Mouse (Mus musculus) skeletal muscle tissue, adult 2 months (tissue): Measurements from ENCODE around the gene Cdc34.
A peak's percentile ranks its signal among the peaks of the same experiment; 100 is the strongest.

Experiments
- DNase-seq: peaks from one replicate; pipeline ENCODE4 v3.0.0-alpha.2; 2012; ENCODE audit warnings: low read depth, low spot score

Cdc34 gene

DNA sequence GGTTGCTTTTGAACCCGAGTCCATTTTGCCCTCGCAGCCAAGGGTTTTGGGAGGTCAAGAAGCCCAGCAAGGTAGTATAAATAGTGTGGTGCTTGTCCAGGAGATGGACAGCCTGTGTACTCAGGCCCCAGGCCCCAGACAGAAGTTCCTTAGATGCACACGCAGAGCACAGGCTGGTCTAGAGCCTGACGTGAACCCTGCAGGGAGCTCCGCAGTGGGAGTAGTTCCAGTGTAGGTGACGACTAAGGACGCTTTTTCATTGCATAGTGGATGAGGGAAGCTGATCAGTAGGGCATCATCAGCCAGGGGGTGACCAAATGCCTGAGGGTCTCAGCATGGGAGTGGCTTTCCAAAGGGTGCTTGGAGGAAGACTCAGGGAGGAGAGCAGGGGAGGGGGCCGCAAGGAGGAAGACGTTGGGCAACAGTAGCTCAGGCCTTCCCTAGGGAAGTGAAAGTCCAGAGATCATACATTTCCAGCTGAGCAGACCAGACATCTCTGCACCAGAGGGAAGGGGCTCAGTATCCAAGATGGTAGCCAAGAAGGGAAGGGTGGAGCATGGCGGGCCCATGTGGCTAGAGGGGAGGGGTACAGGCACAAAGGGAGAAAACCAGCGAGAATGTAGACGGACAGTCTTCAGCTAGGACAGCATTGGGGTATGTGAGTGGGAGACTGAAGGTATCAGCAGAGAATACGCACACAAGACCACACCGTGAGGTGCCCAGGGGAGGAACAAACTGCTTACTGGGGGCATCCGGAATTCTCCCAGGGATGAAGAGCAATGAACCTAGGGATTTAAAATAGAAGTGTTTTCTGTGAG, 11.7 kb upstream of the Cdc34 start:
- DNase-seq = no peak

DNA sequence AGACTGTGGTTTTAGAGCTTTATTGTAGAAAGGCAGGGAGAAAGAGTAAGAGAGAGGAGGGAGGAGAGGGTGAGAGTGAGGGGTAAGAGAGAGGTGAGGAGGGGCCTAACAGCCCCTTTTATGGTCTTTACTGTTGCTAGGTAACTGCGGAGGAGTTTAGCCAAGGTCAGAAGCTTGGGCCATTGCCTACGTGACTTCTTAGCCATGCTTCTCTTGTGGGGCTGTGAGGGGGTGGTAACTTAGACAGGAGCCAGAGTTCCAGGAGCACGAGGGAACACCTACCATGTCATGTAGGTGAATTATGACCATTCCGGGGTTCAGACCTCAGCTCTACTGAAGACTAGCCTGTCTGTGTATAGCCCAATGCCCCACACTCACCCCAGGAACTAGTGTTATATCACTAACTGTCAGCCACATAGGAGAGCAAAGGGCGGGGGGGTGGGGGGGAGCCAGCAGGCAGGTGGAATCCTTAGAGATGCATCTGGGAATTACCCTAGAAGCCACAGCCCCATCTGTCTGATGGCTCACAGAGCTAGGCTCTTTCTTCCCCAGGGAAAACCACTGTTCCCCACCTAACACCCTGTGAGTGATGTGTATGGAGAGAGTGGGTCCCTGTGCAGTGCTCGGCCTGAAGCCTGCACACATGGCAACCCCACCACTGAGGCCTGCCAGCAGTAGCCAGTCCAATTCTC, 10.5 kb upstream of the Cdc34 start:
- DNase-seq = no peak

DNA sequence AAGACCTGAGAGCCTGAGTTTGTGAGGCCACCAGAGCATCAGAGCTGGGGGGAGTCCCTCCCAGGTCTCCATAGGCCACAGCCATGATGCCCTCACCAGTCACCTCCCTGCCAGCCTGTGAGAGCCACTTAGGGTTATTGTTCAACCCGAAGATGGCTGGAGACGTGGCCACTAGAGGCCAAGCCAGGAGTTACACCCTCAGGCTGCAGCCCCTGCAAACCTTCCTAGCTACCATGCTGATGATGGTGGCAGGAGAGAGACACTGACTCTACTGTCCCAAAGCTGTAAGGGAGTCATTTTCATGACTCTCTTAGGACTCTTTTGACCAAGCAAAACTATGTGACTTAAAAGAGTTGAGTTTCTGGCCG, 9.9 kb upstream of the Cdc34 start:
- no peak for DNase-seq

DNA sequence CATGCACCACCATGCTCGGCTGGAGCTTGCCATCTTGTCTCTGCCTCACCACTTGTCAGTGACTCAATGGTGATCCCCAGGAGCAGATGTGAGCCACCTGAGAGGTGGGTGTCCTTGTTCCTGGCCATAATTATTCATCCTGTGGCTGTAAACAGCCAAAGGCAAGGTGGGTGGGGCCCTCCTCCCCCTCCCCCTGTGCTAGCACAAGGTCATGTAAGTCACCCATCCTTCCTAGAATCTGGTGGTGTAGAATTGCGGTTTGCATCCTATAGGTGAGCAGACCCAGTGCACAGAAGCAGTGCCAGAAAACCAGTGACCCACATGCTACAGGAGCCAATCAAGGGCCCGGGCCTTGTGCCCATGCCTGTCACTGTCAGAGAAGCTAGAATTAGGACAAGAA, 8.9 kb upstream of the Cdc34 start:
- DNase-seq = no peak

DNA sequence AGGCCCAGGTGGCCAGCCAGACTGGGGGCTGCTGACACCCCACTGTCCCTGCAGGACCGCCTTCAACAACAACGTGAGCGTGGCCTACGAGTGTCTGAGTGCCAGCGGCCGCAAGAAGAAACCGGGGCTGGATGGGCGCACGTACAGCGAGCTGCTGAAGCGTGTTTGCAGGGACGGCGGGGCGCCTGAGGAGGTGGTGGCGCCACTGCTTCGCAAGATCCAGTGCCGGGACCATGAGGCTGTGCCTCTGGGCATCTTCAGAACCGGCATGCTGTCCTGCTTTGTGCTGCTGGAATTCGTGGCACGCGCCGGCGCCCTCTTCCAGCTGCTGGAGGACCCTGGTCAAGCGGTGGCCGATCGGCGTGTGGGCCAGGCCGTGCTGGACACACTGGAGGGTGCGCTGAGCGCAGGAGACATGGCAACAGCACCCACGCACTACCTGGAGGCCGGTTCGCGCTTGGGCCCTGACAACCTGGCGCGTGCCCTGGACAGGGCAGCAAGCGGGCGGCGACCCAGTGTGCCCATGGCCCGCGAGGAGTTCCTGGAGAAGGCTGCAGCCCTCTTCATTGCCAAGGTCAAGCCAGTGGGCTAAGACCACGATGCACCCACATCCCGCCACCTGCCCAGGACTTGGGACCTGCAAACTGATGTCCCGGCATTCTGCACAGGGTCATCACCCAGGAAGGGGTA, 6.5 kb upstream of the Cdc34 start:
- no peak for DNase-seq

DNA sequence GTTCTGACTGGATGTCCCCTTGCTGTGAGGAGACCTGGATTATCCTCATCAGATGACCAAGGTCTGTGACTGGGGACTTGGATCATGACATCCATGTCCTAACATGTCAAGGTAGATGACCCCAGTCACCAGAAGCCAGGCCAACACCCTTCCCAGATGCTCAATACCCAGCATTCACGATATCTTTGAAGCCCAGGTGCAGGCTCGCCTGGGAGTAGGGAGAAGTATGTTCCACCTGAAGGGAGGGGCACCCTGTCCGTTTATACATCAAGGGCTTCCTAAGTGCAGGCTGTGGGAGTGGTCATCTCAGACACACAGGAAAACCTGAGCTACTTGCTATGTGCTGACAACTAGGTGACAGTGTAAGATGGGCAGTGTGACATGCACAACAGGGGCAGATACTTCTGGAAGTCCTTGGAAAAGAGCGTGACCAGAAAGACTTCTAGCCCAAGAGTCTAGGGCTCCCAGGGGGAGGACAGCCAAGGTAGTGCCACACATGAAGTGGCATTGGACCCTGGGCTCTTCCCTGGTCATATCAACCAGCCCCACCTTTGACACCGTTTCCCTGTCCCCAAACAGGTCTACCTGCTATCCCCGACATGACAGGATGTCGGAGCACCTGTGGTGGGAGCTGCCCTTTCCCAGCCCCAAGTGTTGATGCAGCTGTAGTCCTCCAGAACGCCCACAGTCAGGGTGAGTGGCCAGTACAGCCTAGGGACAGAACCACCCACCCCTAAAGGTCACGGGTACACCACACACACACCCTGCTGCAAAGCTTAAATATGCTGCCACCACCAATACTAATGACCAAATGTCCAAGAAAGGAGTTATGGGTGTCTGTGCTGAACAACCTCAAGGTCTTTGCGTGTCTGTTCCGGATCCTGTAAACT, 1.1 kb upstream of the Cdc34 start:
- no peak for DNase-seq

DNA sequence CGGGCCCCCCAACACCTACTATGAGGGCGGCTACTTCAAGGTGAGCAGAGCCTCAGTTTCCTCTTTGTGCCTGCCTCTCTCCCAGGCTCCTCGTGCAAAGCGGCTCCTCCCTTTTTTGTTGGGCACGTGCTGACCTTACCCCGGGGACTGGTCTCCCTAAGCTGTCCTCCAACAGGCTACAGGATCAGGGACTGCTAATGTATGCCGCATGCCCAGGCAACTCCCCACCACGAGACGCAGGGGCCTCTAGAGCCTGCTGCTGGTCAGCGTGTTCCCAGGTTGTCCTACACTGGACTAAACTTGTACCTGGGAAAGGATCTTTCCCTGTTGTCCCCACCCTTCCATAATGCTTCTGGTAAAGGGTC, 538 bp downstream of the Cdc34 start:
- no peak for DNase-seq

DNA sequence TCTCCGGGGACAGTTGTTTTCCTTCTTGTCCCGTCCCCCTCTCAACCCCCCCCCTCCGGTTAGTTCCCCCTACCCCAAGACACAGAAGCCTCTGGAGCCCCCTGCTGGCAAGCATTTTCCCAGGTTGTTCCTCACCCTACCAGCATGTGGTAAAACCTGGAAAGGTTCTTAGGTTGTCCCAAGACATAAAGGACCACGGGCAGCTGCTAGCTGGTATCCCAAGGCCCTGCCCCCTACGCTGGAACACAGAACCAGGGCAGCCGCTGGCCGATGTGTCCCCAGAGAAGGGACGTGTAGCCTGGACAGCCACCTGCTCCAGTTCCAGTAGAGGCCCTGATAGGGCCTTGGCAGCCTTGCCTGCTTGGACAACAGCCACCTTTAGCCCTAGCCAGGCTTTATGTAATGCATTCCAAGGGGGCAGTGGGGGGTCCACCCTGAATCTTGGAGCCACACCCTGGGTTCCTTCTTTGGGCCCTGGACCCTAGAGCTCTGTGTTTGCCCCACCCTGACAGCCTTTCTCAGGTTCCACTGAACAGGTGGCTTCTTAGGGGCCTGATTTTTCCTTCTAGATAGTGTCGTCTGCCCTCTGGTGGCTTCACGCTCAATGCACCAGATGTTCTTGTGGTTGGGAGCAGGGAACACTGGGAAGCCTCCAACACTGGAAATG, 1.1 kb downstream of the Cdc34 start:
- DNase-seq = peak; percentile 87

DNA sequence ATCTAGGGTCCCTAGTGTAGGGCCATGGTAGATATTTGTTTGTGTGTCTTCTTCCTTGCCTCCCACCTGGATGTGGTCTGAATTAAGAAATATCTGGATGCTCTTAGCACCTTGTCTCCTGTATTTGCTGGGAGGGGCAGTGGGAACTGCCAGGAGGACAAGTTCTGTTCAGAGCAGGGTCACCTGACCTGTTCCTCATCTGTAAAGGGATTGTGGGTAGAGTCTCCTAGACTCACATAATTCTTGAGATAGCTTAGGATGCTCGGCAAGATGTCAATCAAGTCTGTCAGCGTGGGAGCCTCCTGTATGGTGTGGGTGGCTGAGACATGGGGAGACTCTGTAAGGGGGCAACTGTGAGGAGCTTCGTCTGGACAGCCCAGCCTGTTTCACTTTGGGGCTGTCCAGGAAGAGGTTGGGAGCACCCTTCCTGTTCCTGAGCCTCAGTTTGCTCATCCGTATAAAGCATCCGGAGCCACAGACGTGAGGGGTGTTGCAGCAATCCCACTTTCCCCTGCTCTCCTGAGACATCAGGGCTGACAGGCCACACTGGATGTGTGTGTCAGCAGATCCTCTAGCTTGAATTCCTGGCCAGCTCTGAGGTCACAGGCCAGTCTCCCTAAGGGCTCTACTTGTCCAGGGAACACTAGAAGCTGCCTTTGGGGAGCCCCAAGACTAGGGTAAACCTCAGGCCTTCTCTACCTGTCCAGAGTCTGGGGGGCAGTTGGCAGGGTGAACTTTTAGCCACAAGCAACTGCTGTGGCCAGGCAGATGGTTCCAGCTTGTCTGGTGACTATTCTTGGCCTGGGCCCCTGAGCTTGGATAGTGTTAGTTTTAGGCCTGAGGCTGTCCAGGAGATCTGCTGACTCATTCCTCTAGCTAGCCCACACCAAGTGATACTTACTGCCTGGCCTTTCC, 2.0 kb downstream of the Cdc34 start:
- peak; percentile 89 for DNase-seq

DNA sequence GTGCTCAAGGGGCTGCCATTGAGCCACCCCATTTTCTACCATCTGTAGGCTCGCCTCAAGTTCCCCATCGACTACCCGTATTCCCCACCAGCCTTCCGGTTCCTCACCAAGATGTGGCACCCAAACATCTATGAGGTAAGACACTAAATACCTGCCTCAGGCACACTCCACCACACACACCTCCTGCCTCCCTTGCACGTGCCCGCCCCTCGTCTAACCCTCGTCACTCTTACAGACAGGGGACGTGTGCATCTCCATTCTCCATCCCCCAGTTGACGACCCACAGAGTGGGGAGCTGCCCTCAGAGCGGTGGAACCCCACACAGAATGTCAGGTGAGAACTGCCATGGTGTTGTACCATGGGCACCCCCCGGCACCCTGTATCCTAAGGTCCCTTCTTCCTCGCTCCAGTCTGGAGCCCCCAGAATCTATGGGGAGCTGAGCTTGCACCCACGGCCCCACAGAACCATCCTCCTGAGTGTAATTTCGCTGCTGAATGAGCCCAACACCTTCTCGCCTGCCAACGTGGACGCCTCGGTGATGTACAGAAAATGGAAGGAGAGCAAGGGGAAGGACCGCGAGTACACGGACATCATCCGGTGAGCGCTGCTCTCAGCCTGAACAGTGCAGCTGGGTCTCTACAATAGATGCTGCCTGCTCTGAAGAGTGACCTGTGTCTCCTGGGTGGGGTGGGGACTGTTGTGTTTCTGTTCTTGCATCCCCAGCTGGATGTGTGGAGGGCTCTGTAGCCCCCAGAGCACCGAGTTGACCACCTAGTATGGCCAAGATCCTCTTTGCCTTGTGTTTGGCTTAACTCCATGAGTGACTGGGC, 3.0 kb downstream of the Cdc34 start:
- no peak for DNase-seq

DNA sequence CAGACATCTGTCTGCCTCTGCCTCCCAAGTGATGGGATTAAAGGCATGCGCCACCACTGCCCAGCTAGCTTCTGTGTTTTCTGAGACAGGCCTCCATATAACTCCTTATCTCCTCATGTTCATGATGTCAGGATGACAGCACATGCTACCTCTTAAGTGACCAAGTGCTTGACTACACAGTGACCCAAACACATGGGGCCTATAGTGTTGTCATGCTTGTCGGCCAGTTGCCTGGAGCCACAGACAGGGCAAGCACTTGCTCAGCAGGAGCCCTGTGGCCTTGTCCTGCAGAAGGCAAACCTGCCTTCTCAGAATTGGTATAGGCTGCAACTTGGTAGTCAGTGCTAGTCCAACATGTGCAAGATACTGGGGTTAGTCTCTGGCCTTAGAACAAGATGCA, 4.2 kb downstream of the Cdc34 start:
- DNase-seq = no peak

DNA sequence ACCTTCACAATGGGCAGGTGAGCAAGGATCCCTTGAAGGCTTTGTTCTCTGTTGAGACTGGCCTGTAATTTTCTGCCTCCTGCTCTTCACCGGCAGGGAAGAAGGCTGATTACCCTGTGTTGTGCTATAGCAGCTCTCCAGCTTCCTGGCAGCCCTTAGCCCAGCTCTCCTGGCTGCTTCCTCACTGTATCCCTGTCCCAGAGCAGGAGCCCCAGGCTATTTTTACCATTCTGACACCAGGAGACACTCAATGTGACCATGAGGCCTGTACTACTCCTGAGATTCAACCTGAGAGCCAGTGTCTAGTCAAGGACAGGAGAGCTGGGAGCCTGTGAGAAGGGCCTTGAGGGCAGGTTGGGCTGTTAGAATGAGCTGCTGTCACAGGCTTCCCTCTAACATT, 4.7 kb downstream of the Cdc34 start:
- DNase-seq = peak; percentile 84

DNA sequence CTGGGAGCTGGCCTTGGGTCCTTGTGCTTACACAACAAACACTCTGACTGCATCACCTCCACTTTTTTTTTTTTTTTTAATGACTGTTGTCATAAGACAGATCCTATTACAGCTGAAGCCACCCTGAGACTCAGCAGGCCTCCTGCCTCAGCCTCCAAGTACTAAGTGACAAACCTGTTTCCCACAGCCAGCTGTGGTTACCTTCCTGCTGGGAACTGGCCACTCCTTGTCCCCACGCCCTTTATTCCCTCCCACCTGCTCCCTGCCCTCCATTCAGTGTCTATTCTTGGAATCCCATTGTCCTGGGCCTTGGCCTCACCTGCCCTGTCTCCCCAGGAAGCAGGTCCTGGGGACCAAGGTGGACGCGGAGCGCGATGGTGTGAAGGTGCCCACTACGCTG, 5.5 kb downstream of the Cdc34 start:
- DNase-seq = no peak

DNA sequence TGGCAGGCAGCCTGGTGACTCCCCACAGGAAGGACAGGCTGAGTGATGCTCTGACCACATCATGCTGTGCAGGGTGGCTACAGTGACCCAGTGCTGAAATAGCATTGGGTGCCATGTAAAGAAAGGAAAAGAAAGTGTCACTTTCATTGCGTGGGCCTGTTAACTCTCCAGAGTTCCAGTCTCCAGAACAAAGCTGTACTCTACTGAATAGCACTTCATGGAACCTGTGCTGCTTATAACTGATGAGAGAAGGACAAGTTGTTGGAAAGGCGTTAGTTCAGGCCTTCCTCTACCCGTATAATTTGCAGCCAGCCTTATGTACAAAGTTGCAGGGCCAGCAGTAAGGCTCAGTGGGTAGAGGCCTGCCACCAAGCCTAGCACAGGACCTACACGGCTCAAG, 6.7 kb downstream of the Cdc34 start, which contains the start of gene Gzmm:
TSS of gene Gzmm (plus strand) at position 301 of the 400 bp plus-strand sequence.
- DNase-seq = no peak

DNA sequence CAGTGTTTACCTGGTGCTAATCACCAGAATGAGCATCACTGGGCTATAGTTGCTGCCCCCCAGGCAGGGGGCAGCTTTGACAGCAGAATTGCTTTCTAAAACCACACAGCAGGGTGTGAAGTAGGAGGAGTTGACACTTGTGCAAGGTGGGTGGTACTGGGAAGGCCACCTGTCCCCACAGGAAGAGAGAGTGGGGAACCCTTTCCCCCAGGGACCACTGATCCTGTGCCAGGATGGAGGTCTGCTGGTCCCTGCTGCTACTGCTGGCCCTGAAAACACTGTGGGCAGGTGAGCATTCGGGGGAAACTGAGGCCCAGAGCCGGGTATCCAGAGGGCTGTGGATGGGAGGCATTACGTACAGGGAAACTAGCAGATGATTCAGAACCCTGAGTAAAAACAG, 7.2 kb downstream of the Cdc34 start:
- DNase-seq = no peak

DNA sequence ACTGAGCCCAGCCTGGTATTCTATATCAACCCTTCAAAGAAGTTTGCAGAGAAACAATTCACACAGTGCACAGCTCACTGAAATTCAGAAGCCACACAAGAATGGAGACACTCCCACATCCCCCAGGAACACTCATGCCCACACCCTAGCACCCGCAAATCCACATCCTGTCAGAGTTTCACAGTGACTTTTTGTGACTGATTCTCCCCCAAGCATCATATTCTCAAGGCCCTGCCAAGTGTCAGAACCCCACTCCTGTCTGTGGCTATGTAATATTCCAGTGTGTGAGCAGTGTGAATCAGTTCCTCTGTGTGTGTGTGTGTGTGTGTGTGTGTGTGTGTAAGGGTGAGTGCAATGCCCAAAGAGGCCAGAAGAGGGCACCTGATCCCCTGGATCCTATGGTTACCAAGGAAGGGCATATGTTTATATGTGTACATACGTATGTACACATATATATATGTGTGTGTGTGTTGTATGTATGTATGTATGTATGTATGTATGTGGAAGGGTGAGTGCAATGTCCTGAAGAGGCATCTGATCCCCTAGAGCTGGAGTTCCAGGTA, 10.1 kb downstream of the Cdc34 start:
- DNase-seq = no peak

DNA sequence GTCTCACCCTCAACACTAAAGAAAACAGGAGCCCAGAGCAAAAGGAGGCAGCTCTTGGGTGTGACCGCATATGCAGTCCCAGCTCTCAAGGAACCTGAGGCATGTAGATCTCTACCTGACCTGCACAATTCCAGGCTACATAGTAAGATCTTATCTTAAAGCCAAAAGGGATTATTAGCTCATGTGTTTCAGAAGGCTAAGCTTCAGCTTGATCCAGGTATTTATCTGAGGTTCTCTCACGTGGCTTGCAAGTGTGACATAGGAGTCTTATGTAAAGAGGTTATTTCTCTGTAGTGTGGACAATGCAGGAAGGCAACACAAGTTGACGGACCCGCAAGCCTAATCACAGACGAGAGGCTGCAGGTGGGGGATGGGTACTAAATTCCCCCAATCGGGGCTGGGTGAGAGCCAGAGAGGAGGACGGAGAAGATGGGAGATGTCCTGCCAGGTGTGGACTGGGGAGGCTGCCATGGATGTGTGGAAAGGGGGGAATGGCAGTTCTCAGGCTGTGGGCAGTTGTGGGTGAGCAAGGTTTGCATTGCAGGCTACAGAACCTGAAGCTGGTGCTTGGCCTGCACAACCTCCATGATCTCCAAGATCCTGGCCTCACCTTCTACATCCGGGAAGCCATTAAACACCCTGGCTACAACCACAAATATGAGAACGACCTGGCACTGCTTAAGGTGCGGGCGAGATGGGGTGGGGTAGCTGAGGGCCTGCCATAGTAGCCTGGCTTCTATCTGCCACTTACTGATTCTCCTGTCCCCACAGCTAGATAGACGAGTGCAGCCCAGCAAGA, 11.8 kb downstream of the Cdc34 start:
- DNase-seq = no peak

DNA sequence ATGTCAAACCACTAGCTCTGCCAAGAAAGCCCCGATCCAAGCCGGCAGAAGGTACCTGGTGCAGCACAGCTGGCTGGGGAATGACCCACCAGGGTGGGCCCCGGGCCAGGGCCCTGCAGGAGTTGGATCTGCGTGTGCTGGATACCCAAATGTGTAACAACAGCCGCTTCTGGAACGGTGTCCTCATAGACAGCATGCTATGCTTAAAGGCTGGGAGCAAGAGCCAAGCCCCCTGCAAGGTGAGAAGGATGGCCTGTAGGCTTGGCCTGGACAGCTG, 12.3 kb downstream of the Cdc34 start:
- DNase-seq = no peak
